Mouse (Mus musculus): ENCODE results near the gene Ror1. TPM values are rescaled to one million over a fixed set of nuclear protein-coding genes. Genes with fewer than 3 reads are reported as not detected.
A peak's percentile ranks its signal among the peaks of the same experiment; 100 is the strongest.

Gene Ror1
- polyA plus RNA-seq, 1 experiment from 2014 or later = 6.4 TPM

DNA sequence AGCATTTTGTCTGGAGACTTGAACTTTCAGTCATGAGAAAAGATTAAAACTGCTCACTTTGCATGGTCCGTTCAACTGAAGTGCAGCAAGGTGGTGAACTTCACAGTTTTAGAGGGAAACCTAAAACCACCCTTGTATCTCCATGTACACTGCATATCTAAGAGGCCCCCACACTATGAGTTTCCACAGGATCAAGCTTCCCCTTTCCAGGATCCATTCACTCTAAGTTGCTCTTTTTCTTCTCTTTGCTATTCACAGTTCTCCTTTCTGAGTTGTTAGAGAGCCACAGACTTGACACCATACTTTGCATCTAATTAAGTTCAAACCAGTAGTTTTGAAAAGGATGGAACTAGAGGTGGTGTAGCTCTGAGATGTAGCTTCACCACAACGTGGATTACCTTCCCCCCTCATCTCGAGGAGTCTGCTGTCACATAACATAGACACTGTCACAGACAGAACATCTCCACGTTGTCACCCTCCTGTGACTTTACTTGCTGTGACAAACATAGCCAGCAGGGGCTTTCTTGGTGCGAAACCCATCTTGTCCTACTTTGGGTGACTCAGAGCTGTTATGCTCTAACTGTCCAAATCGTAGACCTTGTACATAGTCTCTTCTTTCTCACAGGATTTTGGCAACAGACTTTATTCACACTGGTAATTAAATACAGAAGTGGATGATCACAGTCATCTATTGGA lies 146.6 kb downstream of the Ror1 start:
- H3K27ac ChIP-seq (ENCODE audit: low read length) = no peak overlapping the region
- ATAC-seq (ENCODE audit: insufficient read depth, low FRiP score) = no peak
- H3K4me3 ChIP-seq (replicated peaks; ENCODE audit: low read length) = no peak overlapping the region
- no peaks in the 10 kb centered on the region for H3K27me3 ChIP-seq (ENCODE audit: control insufficient read depth, insufficient read depth, low read length)
- no peak overlapping the region for H3K9ac ChIP-seq (ENCODE audit: low read length)
- no peaks in the 10 kb centered on the region for H3K9me3 ChIP-seq (replicated peaks; ENCODE audit: control insufficient read depth, low read length)
- WGBS = 80% methylated on average over 6 of the region's 6 CpGs
- 0 out of 2 replicates have a peak, but pooled peaks cover 3% of the 10 kb centered on the region for H3K4me1 ChIP-seq (ENCODE audit: control insufficient read depth, insufficient read depth, low read length)
- H3K4me2 ChIP-seq (ENCODE audit: low read depth, low read length) = no peak overlapping the region
- H3K36me3 ChIP-seq (ENCODE audit: control insufficient read depth, insufficient read depth, low read length) = no peaks in the 10 kb centered on the region

DNA sequence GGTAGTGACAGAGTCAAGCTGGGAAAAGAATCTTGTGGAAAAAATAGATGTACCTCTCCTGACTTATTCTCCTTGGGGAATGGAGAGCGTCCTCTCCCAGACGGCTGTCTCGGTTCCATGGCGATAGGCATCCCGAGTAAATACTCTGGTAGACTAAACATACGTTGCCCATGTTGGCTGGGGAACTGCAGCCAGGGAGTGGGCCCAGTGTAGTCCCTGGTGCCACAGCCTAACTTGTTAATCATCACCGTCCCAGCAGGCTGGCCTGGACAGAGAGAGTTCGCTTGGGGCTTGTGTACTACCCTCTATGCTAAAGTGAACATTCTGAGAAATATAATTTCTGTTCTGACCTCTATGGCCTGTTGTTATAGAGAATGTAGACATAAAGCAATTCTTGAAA lies 148.7 kb downstream of the Ror1 start:
- H3K9me3 ChIP-seq (replicated peaks; ENCODE audit: control insufficient read depth, low read length) = no peaks in the 10 kb centered on the region
- H3K4me3 ChIP-seq (replicated peaks; ENCODE audit: low read length) = no peak overlapping the region
- no peak for ATAC-seq (ENCODE audit: insufficient read depth, low FRiP score)
- H3K4me2 ChIP-seq (ENCODE audit: low read depth, low read length) = no peak overlapping the region
- 63% methylated on average over 8 of the region's 8 CpGs for WGBS
- H3K36me3 ChIP-seq (ENCODE audit: control insufficient read depth, insufficient read depth, low read length) = no peaks in the 10 kb centered on the region
- H3K9ac ChIP-seq (ENCODE audit: low read length) = no peak overlapping the region
- H3K27me3 ChIP-seq (ENCODE audit: control insufficient read depth, insufficient read depth, low read length) = no peaks in the 10 kb centered on the region
- H3K4me1 ChIP-seq (ENCODE audit: control insufficient read depth, insufficient read depth, low read length) = 0 out of 2 replicates have a peak, but pooled peaks cover 3% of the 10 kb centered on the region
- no peak overlapping the region for H3K27ac ChIP-seq (ENCODE audit: low read length)

DNA sequence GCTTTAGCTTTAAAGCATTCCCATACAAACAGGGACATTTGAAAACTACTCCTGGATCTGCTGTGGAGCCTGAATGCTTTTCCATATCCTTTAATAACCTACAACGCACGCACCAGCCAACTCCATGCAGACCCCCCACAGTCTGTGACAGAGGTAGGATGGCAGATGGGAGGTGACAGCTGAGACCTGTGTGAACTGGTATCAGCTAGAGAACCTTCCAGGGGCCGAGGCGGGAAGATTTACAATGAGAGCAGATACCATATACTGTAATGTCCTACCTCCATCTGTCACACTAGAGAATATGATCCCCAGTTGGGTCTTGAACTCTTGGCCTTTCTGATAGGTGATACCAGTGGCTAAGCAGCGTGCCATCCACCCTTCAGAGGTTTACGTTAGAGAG lies 149.1 kb downstream of the Ror1 start:
- Histone ChIP-seq H3K9me3 (replicated peaks; ENCODE audit: control insufficient read depth, low read length) (no peaks in the 10 kb centered on the region), H3K36me3 (ENCODE audit: control insufficient read depth, insufficient read depth, low read length) (no peaks in the 10 kb centered on the region), H3K27ac (ENCODE audit: low read length) (no peak overlapping the region), H3K4me2 (ENCODE audit: low read depth, low read length) (no peak overlapping the region), H3K4me3 (replicated peaks; ENCODE audit: low read length) (no peak overlapping the region), H3K9ac (ENCODE audit: low read length) (no peak overlapping the region), H3K27me3 (ENCODE audit: control insufficient read depth, insufficient read depth, low read length) (no peaks in the 10 kb centered on the region), H3K4me1 (ENCODE audit: control insufficient read depth, insufficient read depth, low read length) (0 out of 2 replicates have a peak, but pooled peaks cover 3% of the 10 kb centered on the region)
- WGBS = 84% methylated on average over 6 of the region's 6 CpGs
- no peak for ATAC-seq (ENCODE audit: insufficient read depth, low FRiP score)

DNA sequence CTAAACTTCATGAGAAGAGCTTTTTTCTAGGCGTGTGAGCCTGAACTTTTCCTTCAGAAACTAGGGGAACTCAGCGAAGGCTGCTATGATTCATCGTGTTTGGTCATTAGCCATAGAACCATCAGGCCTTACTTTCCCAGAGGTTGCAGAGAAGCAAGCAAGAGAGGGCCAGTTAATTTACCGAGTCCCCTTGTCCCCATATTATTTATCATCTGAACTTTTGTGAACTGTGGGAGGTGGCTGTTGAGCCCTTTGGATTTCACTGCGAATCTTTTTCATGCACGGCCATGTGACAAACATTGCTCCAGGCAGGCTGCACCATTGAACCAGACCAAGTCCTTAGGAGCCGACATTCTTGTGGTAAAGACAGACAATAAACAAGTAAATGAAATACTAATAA lies 152.2 kb downstream of the Ror1 start:
- no peaks in the 10 kb centered on the region for H3K36me3 ChIP-seq (ENCODE audit: control insufficient read depth, insufficient read depth, low read length)
- 50% methylated on average over 7 of the region's 7 CpGs for WGBS
- H3K4me3 ChIP-seq (replicated peaks; ENCODE audit: low read length) = no peak overlapping the region
- no peak overlapping the region for H3K9ac ChIP-seq (ENCODE audit: low read length)
- H3K9me3 ChIP-seq (replicated peaks; ENCODE audit: control insufficient read depth, low read length) = no peaks in the 10 kb centered on the region
- ATAC-seq (ENCODE audit: insufficient read depth, low FRiP score) = no peak
- H3K4me2 ChIP-seq (ENCODE audit: low read depth, low read length) = no peak overlapping the region
- no peaks in the 10 kb centered on the region for H3K27me3 ChIP-seq (ENCODE audit: control insufficient read depth, insufficient read depth, low read length)
- no peak overlapping the region for H3K27ac ChIP-seq (ENCODE audit: low read length)
- peaks cover 3% of the 10 kb centered on the region; the same call in 1 of the 2 replicates for H3K4me1 ChIP-seq (ENCODE audit: control insufficient read depth, insufficient read depth, low read length)

DNA sequence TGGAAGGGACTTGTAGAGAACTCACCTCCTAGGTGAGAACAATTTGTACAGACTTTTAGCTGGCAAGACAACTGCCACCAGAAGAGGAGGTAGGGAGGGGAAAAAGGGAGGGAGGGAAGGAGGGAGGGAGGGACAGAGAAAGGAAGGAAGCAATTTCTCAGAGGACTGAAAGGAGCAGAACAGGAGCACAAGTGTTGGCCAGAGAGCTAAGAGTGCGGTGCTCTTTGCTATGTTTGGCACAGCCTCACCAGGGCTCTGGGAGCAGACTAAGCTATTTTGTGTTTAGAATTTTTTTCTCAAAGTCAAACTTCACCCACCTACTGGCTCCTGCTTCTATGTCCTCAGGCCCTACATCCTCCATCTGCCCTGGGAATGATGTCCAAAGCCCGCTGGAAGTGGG lies 152.7 kb downstream of the Ror1 start:
- Histone ChIP-seq H3K4me1 (ENCODE audit: control insufficient read depth, insufficient read depth, low read length) (peaks cover 3% of the 10 kb centered on the region; the same call in 1 of the 2 replicates), H3K27me3 (ENCODE audit: control insufficient read depth, insufficient read depth, low read length) (no peaks in the 10 kb centered on the region), H3K36me3 (ENCODE audit: control insufficient read depth, insufficient read depth, low read length) (no peaks in the 10 kb centered on the region), H3K27ac (ENCODE audit: low read length) (no peak overlapping the region), H3K4me2 (ENCODE audit: low read depth, low read length) (no peak overlapping the region), H3K9me3 (replicated peaks; ENCODE audit: control insufficient read depth, low read length) (no peaks in the 10 kb centered on the region), H3K9ac (ENCODE audit: low read length) (no peak overlapping the region), H3K4me3 (replicated peaks; ENCODE audit: low read length) (no peak overlapping the region)
- 78% methylated on average over 2 of the region's 2 CpGs for WGBS
- no peak for ATAC-seq (ENCODE audit: insufficient read depth, low FRiP score)

DNA sequence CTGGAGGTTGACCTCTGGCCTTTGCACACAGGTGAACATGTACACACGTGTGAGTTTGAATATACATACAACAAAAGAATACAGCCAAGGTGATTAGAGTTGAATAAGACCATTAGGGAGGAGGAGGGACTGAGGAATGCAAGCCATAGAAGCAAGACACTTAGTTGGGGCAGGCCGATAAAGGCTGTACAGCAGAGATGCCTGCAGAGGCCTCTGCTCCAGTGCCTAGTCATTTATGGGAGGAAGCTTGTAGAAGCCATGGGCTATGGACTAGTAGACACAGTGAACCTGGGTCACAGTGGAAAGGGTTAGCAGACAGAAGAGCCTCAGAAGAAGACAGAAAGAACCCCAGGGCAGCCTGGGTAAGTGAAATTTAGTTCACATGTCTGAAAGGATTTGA lies 155.7 kb downstream of the Ror1 start:
- no peaks in the 10 kb centered on the region for H3K27me3 ChIP-seq (ENCODE audit: control insufficient read depth, insufficient read depth, low read length)
- H3K4me3 ChIP-seq (replicated peaks; ENCODE audit: low read length) = no peak overlapping the region
- ATAC-seq (ENCODE audit: insufficient read depth, low FRiP score) = no peak
- H3K4me1 ChIP-seq (ENCODE audit: control insufficient read depth, insufficient read depth, low read length) = peaks cover 3% of the 10 kb centered on the region; the same call in 1 of the 2 replicates
- H3K9ac ChIP-seq (ENCODE audit: low read length) = no peak overlapping the region
- H3K4me2 ChIP-seq (ENCODE audit: low read depth, low read length) = no peak overlapping the region
- H3K36me3 ChIP-seq (ENCODE audit: control insufficient read depth, insufficient read depth, low read length) = no peaks in the 10 kb centered on the region
- no peaks in the 10 kb centered on the region for H3K9me3 ChIP-seq (replicated peaks; ENCODE audit: control insufficient read depth, low read length)
- no peak overlapping the region for H3K27ac ChIP-seq (ENCODE audit: low read length)
- 36% methylated on average over 2 of the region's 2 CpGs for WGBS

DNA sequence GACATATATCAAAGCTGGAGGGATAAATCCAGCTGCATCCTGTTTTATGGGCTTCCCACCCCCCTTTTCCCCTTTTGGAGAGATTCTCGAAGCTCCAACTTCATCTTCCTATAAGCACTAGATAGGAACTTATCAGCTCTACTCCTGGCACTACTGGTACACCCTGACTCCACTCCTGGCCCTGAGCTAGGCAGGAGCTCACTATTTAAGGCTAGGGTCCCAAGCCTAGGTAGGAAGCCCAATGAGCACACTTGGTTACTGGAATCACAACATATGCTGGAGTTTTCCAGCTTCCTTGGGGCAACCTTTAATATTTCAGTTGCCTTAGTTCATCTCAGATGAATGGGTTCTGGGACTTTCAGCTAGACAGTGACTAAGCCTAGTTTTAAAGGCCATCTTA lies 156.5 kb downstream of the Ror1 start:
- no peak overlapping the region for H3K27ac ChIP-seq (ENCODE audit: low read length)
- no peak for ATAC-seq (ENCODE audit: insufficient read depth, low FRiP score)
- no peak overlapping the region for H3K9ac ChIP-seq (ENCODE audit: low read length)
- no peaks in the 10 kb centered on the region for H3K9me3 ChIP-seq (replicated peaks; ENCODE audit: control insufficient read depth, low read length)
- no peaks in the 10 kb centered on the region for H3K36me3 ChIP-seq (ENCODE audit: control insufficient read depth, insufficient read depth, low read length)
- WGBS = 27% methylated on average over 1 of the region's 1 CpGs
- H3K4me3 ChIP-seq (replicated peaks; ENCODE audit: low read length) = no peak overlapping the region
- H3K4me2 ChIP-seq (ENCODE audit: low read depth, low read length) = no peak overlapping the region
- H3K27me3 ChIP-seq (ENCODE audit: control insufficient read depth, insufficient read depth, low read length) = no peaks in the 10 kb centered on the region
- H3K4me1 ChIP-seq (ENCODE audit: control insufficient read depth, insufficient read depth, low read length) = peaks cover 3% of the 10 kb centered on the region; the same call in 1 of the 2 replicates

DNA sequence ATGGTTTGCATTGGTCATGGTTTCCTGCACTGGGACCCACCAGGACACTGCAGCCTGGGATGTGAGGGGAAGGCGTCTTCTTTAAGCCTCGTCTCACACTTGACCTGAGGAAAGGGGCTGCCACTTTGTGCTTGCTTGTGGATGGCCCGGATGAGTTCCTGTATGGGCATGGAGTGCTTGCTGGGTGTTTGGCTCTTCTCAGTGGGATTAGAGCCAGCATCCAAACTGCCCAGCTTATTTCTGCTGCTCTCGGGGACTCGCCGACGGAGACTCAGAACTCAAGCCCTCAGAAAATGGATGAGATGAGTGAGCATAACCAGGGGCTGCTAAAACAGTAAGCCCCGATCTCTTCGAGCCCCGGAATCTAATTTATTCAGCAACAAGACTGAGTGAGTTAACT lies 157.1 kb downstream of the Ror1 start:
- H3K4me1 ChIP-seq (ENCODE audit: control insufficient read depth, insufficient read depth, low read length) = peaks cover 3% of the 10 kb centered on the region; the same call in 1 of the 2 replicates
- no peaks in the 10 kb centered on the region for H3K27me3 ChIP-seq (ENCODE audit: control insufficient read depth, insufficient read depth, low read length)
- H3K4me3 ChIP-seq (replicated peaks; ENCODE audit: low read length) = no peak overlapping the region
- ATAC-seq (ENCODE audit: insufficient read depth, low FRiP score) = no peak
- no peaks in the 10 kb centered on the region for H3K36me3 ChIP-seq (ENCODE audit: control insufficient read depth, insufficient read depth, low read length)
- H3K27ac ChIP-seq (ENCODE audit: low read length) = no peak overlapping the region
- no peak overlapping the region for H3K4me2 ChIP-seq (ENCODE audit: low read depth, low read length)
- H3K9me3 ChIP-seq (replicated peaks; ENCODE audit: control insufficient read depth, low read length) = no peaks in the 10 kb centered on the region
- 70% methylated on average over 10 of the region's 10 CpGs for WGBS
- H3K9ac ChIP-seq (ENCODE audit: low read length) = 0 out of 2 replicates have a peak overlapping the region, but pooled peaks have one; percentile 23

DNA sequence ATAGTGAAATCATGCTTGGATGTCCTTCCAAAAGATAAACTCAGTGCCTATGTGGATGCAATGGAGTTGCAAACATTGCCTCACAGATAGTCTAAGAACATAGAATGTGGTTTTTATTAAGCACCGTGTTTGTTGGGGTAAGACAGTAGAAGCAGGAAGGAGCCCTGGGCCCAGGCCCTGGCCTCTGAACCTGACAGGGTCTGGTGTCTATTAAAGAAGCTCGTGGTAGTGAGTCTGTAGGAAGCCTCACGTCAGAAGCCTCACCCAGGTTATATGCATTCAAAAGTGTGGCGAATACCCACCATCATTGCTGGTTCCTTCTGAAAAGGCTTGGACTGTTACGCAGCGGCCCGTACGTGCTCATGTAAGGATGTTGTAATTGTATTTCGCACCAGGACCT lies 157.8 kb downstream of the Ror1 start:
- H3K27me3 ChIP-seq (ENCODE audit: control insufficient read depth, insufficient read depth, low read length) = no peaks in the 10 kb centered on the region
- no peak overlapping the region for H3K4me2 ChIP-seq (ENCODE audit: low read depth, low read length)
- no peaks in the 10 kb centered on the region for H3K9me3 ChIP-seq (replicated peaks; ENCODE audit: control insufficient read depth, low read length)
- no peak for ATAC-seq (ENCODE audit: insufficient read depth, low FRiP score)
- H3K9ac ChIP-seq (ENCODE audit: low read length) = no peak overlapping the region
- H3K27ac ChIP-seq (ENCODE audit: low read length) = no peak overlapping the region
- no peaks in the 10 kb centered on the region for H3K36me3 ChIP-seq (ENCODE audit: control insufficient read depth, insufficient read depth, low read length)
- H3K4me1 ChIP-seq (ENCODE audit: control insufficient read depth, insufficient read depth, low read length) = peaks cover 3% of the 10 kb centered on the region; the same call in 1 of the 2 replicates
- no peak overlapping the region for H3K4me3 ChIP-seq (replicated peaks; ENCODE audit: low read length)
- 89% methylated on average over 9 of the region's 9 CpGs for WGBS

All from stomach, embryonic 16.5 days (tissue).